Mouse (Mus musculus) liver, embryonic 13.5 days (tissue): ENCODE measurements at regions not wholly inside any gene's neighbourhood (a gene's known extent, or its start where the extent isn't known, plus 50 kb on each side); places are given as distances from the start of the nearest gene placed in this dataset.

Source experiments
- ATAC-seq: fragments of 200-750 bp; cut with Nextera tagmentation; 2 replicates; pipeline ENCODE4 v1.8.0; 2017; ENCODE audit warnings: low read depth, mild to moderate bottlenecking, moderate number of reproducible peaks, moderate library complexity
- DNase-seq: peaks from one replicate; pipeline ENCODE4 v3.0.0; 2022
- H3K27ac ChIP-seq: fragments of 300-500 bp; sonication (generic); 2 replicates; pipeline ENCODE4 v1.5.1; 2015; ENCODE audit warnings: moderate library complexity, mild to moderate bottlenecking, inconsistent platforms
- H3K27me3 ChIP-seq: fragments of 300-500 bp; sonication (generic); 2 replicates; pipeline ENCODE4 v1.6.1; 2015; ENCODE audit warnings: mild to moderate bottlenecking, inconsistent platforms
- H3K36me3 ChIP-seq: fragments of 300-500 bp; sonication (generic); 2 replicates; pipeline ENCODE4 v1.6.1; 2015; ENCODE audit warnings: mild to moderate bottlenecking, inconsistent platforms
- H3K4me1 ChIP-seq: fragments of 300-500 bp; sonication (generic); replicated peaks from 2 replicates; pipeline ENCODE4 v1.6.1; 2015; ENCODE audit warnings: inconsistent platforms
- H3K4me2 ChIP-seq: fragments of 300-500 bp; sonication (generic); 2 replicates; pipeline ENCODE4 v1.6.1; 2015; ENCODE audit warnings: inconsistent platforms, mild to moderate bottlenecking, moderate library complexity
- H3K4me3 ChIP-seq: fragments of 300-500 bp; sonication (generic); replicated peaks from 2 replicates; pipeline ENCODE4 v1.5.1; 2015; ENCODE audit warnings: mild to moderate bottlenecking, inconsistent platforms
- H3K9ac ChIP-seq: fragments of 300-500 bp; sonication (generic); 2 replicates; pipeline ENCODE4 v1.6.1; 2015; ENCODE audit warnings: mild to moderate bottlenecking, inconsistent platforms
- H3K9me3 ChIP-seq: fragments of 300-500 bp; sonication (generic); replicated peaks from 2 replicates; pipeline ENCODE4 v1.6.1; 2016; ENCODE audit warnings: inconsistent platforms
- WGBS: fragments of 180-500 bp; shearing (Covaris S2); methylation state at CpG from one replicate; pipeline ENCODE4 v1.1.7; 2015; ENCODE audit not compliant: insufficient replicate concordance; 5-methylcytosine and 5-hydroxymethylcytosine counted together

GRCm38 (mm10) chr12:69502706-69503070 lies 80.1 kb downstream of the Vcpkmt start:
- DNase-seq (no peak), ATAC-seq (no peak)
- no peak overlapping the region for H3K4me3 ChIP-seq
- peak overlapping the region; percentile 62 for H3K27ac ChIP-seq
- H3K36me3 ChIP-seq = no peaks in the 10 kb centered on the region
- peaks cover 15% of the 10 kb centered on the region for H3K4me1 ChIP-seq
- no peaks in the 10 kb centered on the region for H3K27me3 ChIP-seq
- H3K9me3 ChIP-seq = no peaks in the 10 kb centered on the region
- peak overlapping the region; percentile 4; the same call in 1 of the 2 replicates for H3K4me2 ChIP-seq
- 67% methylated on average over 6 of the region's 6 CpGs for WGBS
- no peak overlapping the region for H3K9ac ChIP-seq

DNA sequence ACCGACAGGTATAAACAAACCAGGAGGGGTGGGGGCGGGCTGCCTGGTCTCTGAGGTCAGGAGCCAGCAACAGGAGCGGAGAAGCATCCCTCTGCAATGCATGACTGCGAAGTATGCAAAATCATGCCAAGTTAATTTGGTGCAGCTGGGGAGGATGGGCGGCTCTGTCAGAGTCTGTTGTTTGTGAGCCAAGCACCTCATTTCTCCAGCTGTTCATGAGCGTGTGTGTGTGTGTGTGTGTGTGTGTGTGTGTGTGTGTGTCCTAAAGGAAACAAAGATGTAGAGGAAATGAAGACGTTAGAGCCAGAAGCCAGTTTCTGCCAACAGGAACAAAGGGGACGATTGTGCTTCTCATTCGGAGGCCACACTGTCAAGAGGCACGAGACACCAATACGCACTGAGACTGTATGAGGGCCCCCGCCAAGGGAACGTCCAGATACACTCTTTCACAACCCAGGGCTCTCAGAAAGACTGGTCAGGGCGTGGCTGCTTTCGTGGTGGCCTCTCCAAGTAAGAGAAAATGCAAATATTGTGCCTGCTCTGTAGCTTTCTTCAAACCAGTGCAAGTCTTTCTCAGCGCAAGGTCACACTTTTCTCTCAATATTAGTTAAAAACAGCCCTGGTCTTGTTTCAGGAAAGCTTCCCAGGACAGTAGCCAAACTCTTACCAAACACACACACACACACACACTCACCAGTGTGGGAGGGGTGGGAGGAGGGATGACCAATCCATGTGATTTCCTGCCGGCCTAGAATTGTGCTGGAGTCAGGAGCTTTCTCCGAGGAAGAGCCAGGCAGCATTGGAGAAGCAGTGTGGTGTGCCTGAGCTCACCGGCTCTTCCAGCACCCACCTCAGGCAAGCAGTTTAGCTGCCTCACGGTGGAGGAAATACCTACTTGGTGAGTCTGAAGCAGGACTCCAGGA lies 80.8 kb downstream of the Vcpkmt start:
- 22% methylated on average over 20 of the region's 20 CpGs for WGBS
- H3K9ac ChIP-seq = no peak overlapping the region

GRCm38 (mm10) chr12:69501346-69501730 lies 81.5 kb downstream of the Vcpkmt start:
- H3K4me3 ChIP-seq = no peak overlapping the region
- no peak overlapping the region for H3K27ac ChIP-seq
- H3K36me3 ChIP-seq = no peaks in the 10 kb centered on the region
- H3K4me2 ChIP-seq = no peak overlapping the region
- WGBS = 34% methylated on average over 2 of the region's 2 CpGs
- H3K9ac ChIP-seq = no peak overlapping the region
- no peaks in the 10 kb centered on the region for H3K9me3 ChIP-seq
- H3K27me3 ChIP-seq = no peaks in the 10 kb centered on the region
- no peak for DNase-seq
- no peak for ATAC-seq
- peaks cover 19% of the 10 kb centered on the region for H3K4me1 ChIP-seq

More for the DNA sequence above, 80.8 kb downstream of the Vcpkmt start:
- H3K27me3 ChIP-seq = no peaks in the 10 kb centered on the region
- DNase-seq (no peak), ATAC-seq (peak; percentile 59)
- no peaks in the 10 kb centered on the region for H3K9me3 ChIP-seq
- H3K36me3 ChIP-seq = no peaks in the 10 kb centered on the region
- peak overlapping the region; percentile 62 for H3K27ac ChIP-seq
- peaks cover 17% of the 10 kb centered on the region for H3K4me1 ChIP-seq
- no peak overlapping the region for H3K4me3 ChIP-seq
- H3K4me2 ChIP-seq = peak overlapping the region; percentile 4

DNA sequence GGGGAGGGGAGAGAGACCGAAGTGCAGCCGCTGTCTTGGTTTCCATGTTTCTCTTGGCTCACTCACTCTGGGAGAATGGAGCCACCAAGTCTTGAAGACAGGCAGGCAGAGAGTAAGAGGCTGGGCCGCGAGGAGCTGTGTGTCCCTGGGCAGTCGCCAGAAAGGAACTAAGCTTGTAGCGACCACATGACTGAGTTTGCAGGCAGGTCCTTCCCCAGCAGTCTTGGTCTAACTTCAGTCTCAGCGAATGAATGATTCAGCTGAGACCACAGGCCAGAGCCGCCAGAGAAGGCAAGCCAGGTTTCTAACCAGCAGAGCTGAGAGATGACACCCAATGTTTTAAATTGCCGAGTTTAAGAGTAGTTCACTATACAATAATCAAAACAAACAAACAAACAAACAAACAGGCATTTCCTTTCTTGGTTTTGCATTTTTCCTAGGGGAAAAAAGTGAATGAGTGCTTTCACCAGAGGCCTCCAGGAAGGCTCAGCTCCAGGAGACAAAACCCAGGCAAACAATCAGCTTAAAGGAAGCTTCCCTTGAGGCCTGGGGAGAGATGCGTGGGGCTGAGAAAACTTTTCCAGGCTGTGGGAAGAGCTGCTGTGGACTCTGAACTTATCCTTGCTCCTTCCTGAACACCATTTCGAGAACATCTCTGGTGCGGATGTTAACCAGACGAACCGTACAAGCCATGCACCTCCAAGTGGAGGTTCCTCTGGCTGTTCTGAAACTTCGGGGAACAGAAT lies 82.1 kb downstream of the Vcpkmt start:
- Histone ChIP-seq H3K9ac (no peak overlapping the region), H3K4me3 (no peak overlapping the region), H3K9me3 (no peaks in the 10 kb centered on the region), H3K4me2 (no peak overlapping the region), H3K36me3 (no peaks in the 10 kb centered on the region), H3K4me1 (peaks cover 25% of the 10 kb centered on the region), H3K27ac (no peak overlapping the region), H3K27me3 (no peaks in the 10 kb centered on the region)
- ATAC-seq = no peak
- no peak for DNase-seq
- WGBS = 54% methylated on average over 15 of the region's 15 CpGs

GRCm38 (mm10) chr12:69497121-69497520 lies 85.7 kb downstream of the Vcpkmt start:
- Histone ChIP-seq H3K27me3 (no peaks in the 10 kb centered on the region), H3K4me2 (no peak overlapping the region), H3K9ac (no peak overlapping the region), H3K4me3 (no peak overlapping the region), H3K27ac (no peak overlapping the region), H3K4me1 (peaks cover 18% of the 10 kb centered on the region), H3K9me3 (no peaks in the 10 kb centered on the region), H3K36me3 (no peaks in the 10 kb centered on the region)
- no peak for DNase-seq
- WGBS = 63% methylated on average over 7 of the region's 7 CpGs
- ATAC-seq = no peak

GRCm38 (mm10) chr12:69496341-69496904 lies 86.4 kb downstream of the Vcpkmt start:
- 47% methylated on average over 6 of the region's 6 CpGs for WGBS
- no peak for ATAC-seq
- no peak overlapping the region for H3K4me2 ChIP-seq

DNA sequence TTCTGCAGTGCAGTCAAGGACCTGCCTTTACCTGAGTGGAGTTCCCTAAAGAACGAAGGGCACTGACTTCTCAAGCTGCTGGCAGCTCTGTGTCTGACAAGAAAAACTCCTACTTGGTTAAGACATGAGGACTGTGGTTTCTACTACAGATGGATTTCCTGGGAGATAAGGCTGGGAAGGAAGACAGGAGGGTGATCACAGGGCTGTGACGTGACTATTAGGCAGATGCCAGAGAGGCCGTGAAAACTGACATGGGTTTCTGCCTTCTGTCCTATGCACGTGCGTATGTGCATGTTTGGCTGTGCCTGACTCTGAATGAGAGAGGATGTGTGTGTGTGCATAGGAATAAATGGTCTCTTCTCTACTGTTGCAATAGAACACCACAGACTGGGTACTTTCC lies 87.1 kb downstream of the Vcpkmt start:
- DNase-seq = no peak
- Histone ChIP-seq H3K4me2 (no peak overlapping the region), H3K9me3 (no peaks in the 10 kb centered on the region), H3K4me1 (0 out of 2 replicates have a peak, but pooled peaks cover 12% of the 10 kb centered on the region), H3K27ac (no peak overlapping the region), H3K27me3 (no peaks in the 10 kb centered on the region), H3K36me3 (no peaks in the 10 kb centered on the region), H3K9ac (no peak overlapping the region), H3K4me3 (no peak overlapping the region)
- no peak for ATAC-seq
- WGBS = 22% methylated on average over 5 of the region's 5 CpGs

More at GRCm38 (mm10) chr12:69496341-69496904, 86.4 kb downstream of the Vcpkmt start:
- H3K4me1 ChIP-seq = 0 out of 2 replicates have a peak, but pooled peaks cover 12% of the 10 kb centered on the region
- H3K4me3 ChIP-seq = no peak overlapping the region
- DNase-seq = no peak
- H3K9me3 ChIP-seq = no peaks in the 10 kb centered on the region
- H3K27ac ChIP-seq = no peak overlapping the region
- no peaks in the 10 kb centered on the region for H3K36me3 ChIP-seq
- no peak overlapping the region for H3K9ac ChIP-seq
- H3K27me3 ChIP-seq = no peaks in the 10 kb centered on the region

GRCm38 (mm10) chr12:69494648-69495047 lies 88.2 kb downstream of the Vcpkmt start:
- no peak for DNase-seq
- no peaks in the 10 kb centered on the region for H3K27me3 ChIP-seq
- no peak overlapping the region for H3K4me2 ChIP-seq
- no peak for ATAC-seq
- H3K27ac ChIP-seq = no peak overlapping the region
- no peaks in the 10 kb centered on the region for H3K9me3 ChIP-seq
- H3K4me1 ChIP-seq = 0 out of 2 replicates have a peak, but pooled peaks cover 12% of the 10 kb centered on the region
- no peak overlapping the region for H3K4me3 ChIP-seq
- H3K36me3 ChIP-seq = no peaks in the 10 kb centered on the region
- 78% methylated on average over 8 of the region's 8 CpGs for WGBS
- H3K9ac ChIP-seq = no peak overlapping the region

GRCm38 (mm10) chr12:69489686-69490085 lies 93.1 kb downstream of the Vcpkmt start:
- 70% methylated on average over 10 of the region's 10 CpGs for WGBS
- no peaks in the 10 kb centered on the region for H3K36me3 ChIP-seq
- no peak overlapping the region for H3K4me3 ChIP-seq
- H3K4me2 ChIP-seq = no peak overlapping the region
- no peaks in the 10 kb centered on the region for H3K9me3 ChIP-seq
- H3K9ac ChIP-seq = no peak overlapping the region
- ATAC-seq (no peak), DNase-seq (no peak)
- no peaks in the 10 kb centered on the region for H3K27me3 ChIP-seq
- no peak overlapping the region for H3K27ac ChIP-seq
- H3K4me1 ChIP-seq = peaks cover 4% of the 10 kb centered on the region

DNA sequence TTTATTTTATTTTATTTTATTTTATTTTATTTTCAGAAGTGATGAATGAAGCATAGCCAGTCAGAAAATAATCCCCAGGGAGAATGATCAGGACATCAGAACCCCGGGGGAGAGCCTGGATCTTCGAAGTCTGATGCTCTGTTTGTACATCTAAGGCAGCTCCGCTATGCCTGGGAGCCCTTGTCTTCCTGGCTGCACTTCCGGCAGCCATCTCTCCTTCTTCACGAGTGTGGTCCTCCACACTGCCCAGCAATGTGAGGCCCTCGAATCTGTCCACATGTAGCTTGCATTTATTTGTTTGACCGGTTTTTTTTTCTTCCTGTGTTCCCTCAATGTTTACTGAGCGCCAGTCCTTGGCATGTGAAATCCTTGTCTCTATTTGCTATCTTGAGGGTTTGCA lies 95.9 kb downstream of the Vcpkmt start:
- no peaks in the 10 kb centered on the region for H3K9me3 ChIP-seq
- ATAC-seq = no peak
- 61% methylated on average over 8 of the region's 8 CpGs for WGBS
- H3K27me3 ChIP-seq = no peaks in the 10 kb centered on the region
- DNase-seq = no peak
- H3K4me1 ChIP-seq = peaks cover 4% of the 10 kb centered on the region
- H3K9ac ChIP-seq = no peak overlapping the region
- H3K4me3 ChIP-seq = no peak overlapping the region
- no peak overlapping the region for H3K4me2 ChIP-seq
- H3K36me3 ChIP-seq = no peaks in the 10 kb centered on the region
- H3K27ac ChIP-seq = no peak overlapping the region
